Mouse (Mus musculus): ENCODE measurements at regions not wholly inside any gene's neighbourhood (a gene's known extent, or its start where the extent isn't known, plus 50 kb on each side); places are given as distances from the start of the nearest gene placed in this dataset.

GRCm38 (mm10) chr12:25304820-25305511 lies 208.0 kb upstream of the Id2 start:
- no peak overlapping the region for H3K27ac ChIP-seq (ENCODE audit: insufficient read depth, low read length)

DNA sequence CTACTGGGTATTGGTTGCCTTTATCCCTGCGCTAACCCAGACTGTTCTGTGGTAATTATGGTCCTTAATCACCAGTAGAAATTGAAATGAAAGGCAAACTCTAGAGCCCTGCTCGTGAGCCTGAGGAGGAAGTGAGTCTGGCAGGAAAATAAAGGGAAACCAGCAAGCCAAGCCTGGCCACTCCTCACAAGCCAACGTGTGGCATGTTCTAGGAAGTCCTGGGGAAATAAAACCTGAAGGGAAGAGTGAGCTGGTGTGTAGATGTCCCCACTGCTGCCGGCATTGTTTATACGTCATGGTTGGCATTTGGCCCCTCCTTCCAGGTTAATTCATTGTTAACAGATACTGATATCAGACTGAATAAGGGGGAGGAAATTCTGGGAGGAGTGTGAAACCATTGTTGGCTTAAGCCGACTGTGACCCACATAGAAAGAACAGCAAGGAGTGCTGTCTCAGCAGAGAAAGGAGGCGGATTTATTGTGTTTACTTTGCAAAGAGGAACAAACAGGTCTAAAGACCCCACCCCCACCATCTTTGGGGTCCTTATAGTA lies 206.6 kb upstream of the Id2 start:
- Histone ChIP-seq H3K27ac (ENCODE audit: insufficient read depth, low read length) (no peak overlapping the region), H3K9ac (ENCODE audit: low read depth, poor library complexity, severe bottlenecking) (no peak overlapping the region), H3K36me3 (ENCODE audit: control insufficient read depth, insufficient read depth, low read length, poor library complexity, severe bottlenecking) (no peaks in the 10 kb centered on the region), H3K27me3 (ENCODE audit: control insufficient read depth, insufficient read depth, low read length, poor library complexity, severe bottlenecking) (no peaks in the 10 kb centered on the region), H3K4me1 (ENCODE audit: control insufficient read depth, insufficient read depth, low read length) (no peaks in the 10 kb centered on the region), H3K4me3 (ENCODE audit: low read depth, low read length) (no peak overlapping the region), H3K9me3 (replicated peaks; ENCODE audit: control insufficient read depth, insufficient read depth, low read length, poor library complexity, severe bottlenecking) (no peaks in the 10 kb centered on the region)
- no peak for TF ChIP-seq POLR2A (IDR thresholded peaks at IDR 0.05; ENCODE audit: insufficient read depth, low read length)
- no peak for TF ChIP-seq EP300 (IDR thresholded peaks at IDR 0.05; ENCODE audit: insufficient read depth, low read depth, low read length)
- TF ChIP-seq CTCF (IDR thresholded peaks at IDR 0.05; ENCODE audit: low read depth, low read length), result no peak

More at GRCm38 (mm10) chr12:25304820-25305511, 208.0 kb upstream of the Id2 start:
- TF ChIP-seq CTCF (IDR thresholded peaks at IDR 0.05; ENCODE audit: low read depth, low read length) (no peak), EP300 (IDR thresholded peaks at IDR 0.05; ENCODE audit: insufficient read depth, low read depth, low read length) (no peak), POLR2A (IDR thresholded peaks at IDR 0.05; ENCODE audit: insufficient read depth, low read length) (no peak)
- Histone ChIP-seq H3K4me1 (ENCODE audit: control insufficient read depth, insufficient read depth, low read length) (no peaks in the 10 kb centered on the region), H3K27me3 (ENCODE audit: control insufficient read depth, insufficient read depth, low read length, poor library complexity, severe bottlenecking) (no peaks in the 10 kb centered on the region), H3K9ac (ENCODE audit: low read depth, poor library complexity, severe bottlenecking) (no peak overlapping the region), H3K4me3 (ENCODE audit: low read depth, low read length) (no peak overlapping the region), H3K36me3 (ENCODE audit: control insufficient read depth, insufficient read depth, low read length, poor library complexity, severe bottlenecking) (no peaks in the 10 kb centered on the region), H3K9me3 (replicated peaks; ENCODE audit: control insufficient read depth, insufficient read depth, low read length, poor library complexity, severe bottlenecking) (no peaks in the 10 kb centered on the region)

DNA sequence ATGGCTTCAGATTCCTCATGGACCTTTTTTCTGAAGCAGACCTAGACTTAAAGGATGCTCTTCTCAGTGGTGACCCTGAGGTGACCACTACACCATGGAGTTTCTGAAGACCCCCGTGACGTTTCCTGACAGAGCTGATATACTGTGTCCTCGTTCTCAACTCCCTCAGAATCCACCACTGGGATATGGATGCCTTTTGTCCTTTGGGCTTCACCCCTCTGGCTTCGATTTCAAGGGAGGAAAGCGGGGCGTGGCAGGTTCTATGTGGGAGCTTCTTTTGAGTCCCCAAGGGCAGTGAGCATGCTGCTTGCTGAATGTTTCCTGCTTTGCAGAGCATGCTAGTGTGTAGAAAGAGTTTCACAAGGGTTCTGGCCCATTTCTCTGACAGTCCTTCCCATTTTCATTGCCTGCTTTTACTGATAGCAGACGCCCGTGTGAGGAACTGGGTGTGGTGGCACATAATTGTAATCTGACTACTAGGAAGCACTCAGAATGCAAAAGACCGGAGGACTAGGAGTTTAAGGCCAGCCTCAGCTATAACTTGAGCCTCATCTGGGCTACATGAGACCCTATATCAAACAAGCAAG lies 204.0 kb upstream of the Id2 start:
- Histone ChIP-seq H3K27ac (ENCODE audit: insufficient read depth, low read length) (no peak overlapping the region), H3K9ac (ENCODE audit: low read depth, poor library complexity, severe bottlenecking) (no peak overlapping the region), H3K27me3 (ENCODE audit: control insufficient read depth, insufficient read depth, low read length, poor library complexity, severe bottlenecking) (no peaks in the 10 kb centered on the region), H3K4me1 (ENCODE audit: control insufficient read depth, insufficient read depth, low read length) (no peaks in the 10 kb centered on the region), H3K4me3 (ENCODE audit: low read depth, low read length) (no peak overlapping the region), H3K9me3 (replicated peaks; ENCODE audit: control insufficient read depth, insufficient read depth, low read length, poor library complexity, severe bottlenecking) (no peaks in the 10 kb centered on the region), H3K36me3 (ENCODE audit: control insufficient read depth, insufficient read depth, low read length, poor library complexity, severe bottlenecking) (no peaks in the 10 kb centered on the region)
- no peak for TF ChIP-seq EP300 (IDR thresholded peaks at IDR 0.05; ENCODE audit: insufficient read depth, low read depth, low read length)
- no peak for TF ChIP-seq CTCF (IDR thresholded peaks at IDR 0.05; ENCODE audit: low read depth, low read length)
- no peak for TF ChIP-seq POLR2A (IDR thresholded peaks at IDR 0.05; ENCODE audit: insufficient read depth, low read length)

GRCm38 (mm10) chr12:25299603-25300471 lies 202.9 kb upstream of the Id2 start:
- TF ChIP-seq EP300 (IDR thresholded peaks at IDR 0.05; ENCODE audit: insufficient read depth, low read depth, low read length), result no peak
- no peak for TF ChIP-seq CTCF (IDR thresholded peaks at IDR 0.05; ENCODE audit: low read depth, low read length)
- TF ChIP-seq POLR2A (IDR thresholded peaks at IDR 0.05; ENCODE audit: insufficient read depth, low read length), result no peak
- Histone ChIP-seq H3K4me1 (ENCODE audit: control insufficient read depth, insufficient read depth, low read length) (no peaks in the 10 kb centered on the region), H3K27me3 (ENCODE audit: control insufficient read depth, insufficient read depth, low read length, poor library complexity, severe bottlenecking) (no peaks in the 10 kb centered on the region), H3K27ac (ENCODE audit: insufficient read depth, low read length) (no peak overlapping the region), H3K9me3 (replicated peaks; ENCODE audit: control insufficient read depth, insufficient read depth, low read length, poor library complexity, severe bottlenecking) (no peaks in the 10 kb centered on the region), H3K4me3 (ENCODE audit: low read depth, low read length) (no peak overlapping the region), H3K36me3 (ENCODE audit: control insufficient read depth, insufficient read depth, low read length, poor library complexity, severe bottlenecking) (no peaks in the 10 kb centered on the region), H3K9ac (ENCODE audit: low read depth, poor library complexity, severe bottlenecking) (no peak overlapping the region)

- Histone ChIP-seq H3K4me1 (ENCODE audit: control insufficient read depth, insufficient read depth, low read length) (no peaks in the 10 kb centered on the region), H3K9ac (ENCODE audit: low read depth, poor library complexity, severe bottlenecking) (no peak overlapping the region), H3K27me3 (ENCODE audit: control insufficient read depth, insufficient read depth, low read length, poor library complexity, severe bottlenecking) (no peaks in the 10 kb centered on the region), H3K27ac (ENCODE audit: insufficient read depth, low read length) (no peak overlapping the region), H3K4me3 (ENCODE audit: low read depth, low read length) (no peak overlapping the region), H3K36me3 (ENCODE audit: control insufficient read depth, insufficient read depth, low read length, poor library complexity, severe bottlenecking) (no peaks in the 10 kb centered on the region), H3K9me3 (replicated peaks; ENCODE audit: control insufficient read depth, insufficient read depth, low read length, poor library complexity, severe bottlenecking) (no peaks in the 10 kb centered on the region)
- TF ChIP-seq EP300 (IDR thresholded peaks at IDR 0.05; ENCODE audit: insufficient read depth, low read depth, low read length), result no peak
- TF ChIP-seq CTCF (IDR thresholded peaks at IDR 0.05; ENCODE audit: low read depth, low read length), result no peak
Measured at GRCm38 (mm10) chr12:25298766-25299165, 201.8 kb upstream of the Id2 start.
